Mouse (Mus musculus): ENCODE measurements around the gene Nin. TPM values are rescaled to one million over a fixed set of nuclear protein-coding genes. Genes with fewer than 3 reads are reported as not detected.
A peak's percentile ranks its signal among the peaks of the same experiment; 100 is the strongest.

The Nin gene
- total and polyA plus RNA-seq, 3 experiments: 4.5 to 17.3 (median 13.7) TPM

- WGBS: 71% methylated on average over 6 of the region's 6 CpGs
Measured at GRCm38 (mm10) chr12:69967112-69967511, 146.4 kb downstream of the Nin start.

GRCm38 (mm10) chr12:69966071-69966470 is 147.4 kb downstream of the Nin start:
- Histone ChIP-seq H3K79me2 (replicated peaks; ENCODE audit: control insufficient read depth, insufficient read depth, low read length) (no peaks in the 10 kb centered on the region), H3K36me3 (ENCODE audit: control insufficient read depth, insufficient read depth, low read length) (peaks cover 21% of the 10 kb centered on the region)

More at GRCm38 (mm10) chr12:69967112-69967511, 146.4 kb downstream of the Nin start:
- Histone ChIP-seq H3K27ac (no peak overlapping the region), H3K4me1 (ENCODE audit: control insufficient read depth, insufficient read depth, low read length) (peaks cover 4% of the 10 kb centered on the region), H3K36me3 (ENCODE audit: control insufficient read depth, insufficient read depth, low read length) (peaks cover 25% of the 10 kb centered on the region), H3K9ac (ENCODE audit: low read depth, low read length) (no peak overlapping the region), H3K4me3 (no peak overlapping the region), H3K27me3 (ENCODE audit: control insufficient read depth, insufficient read depth, low read length) (no peaks in the 10 kb centered on the region), H3K79me2 (replicated peaks; ENCODE audit: control insufficient read depth, insufficient read depth, low read length) (no peaks in the 10 kb centered on the region)
- TF ChIP-seq CTCF (IDR thresholded peaks at IDR 0.05): no peak
- TF ChIP-seq POLR2A (IDR thresholded peaks at IDR 0.05; ENCODE audit: insufficient read depth, low read depth, low read length): no peak
- no peak for TF ChIP-seq EP300 (IDR thresholded peaks at IDR 0.05; ENCODE audit: insufficient read depth, low read depth, low read length)
- intact Hi-C loops (cut with DNase I): loop anchor here (2.0 kb wide), 1 partner anchor 16 kb away; no protein-coding TSS in a partner anchor
- DNase-seq: no peak

GRCm38 (mm10) chr12:69965644-69966043 is 147.9 kb downstream of the Nin start:
- TF ChIP-seq CTCF (IDR thresholded peaks at IDR 0.05): no peak
- DNase-seq: no peak
- Histone ChIP-seq H3K79me2 (replicated peaks; ENCODE audit: control insufficient read depth, insufficient read depth, low read length) (no peaks in the 10 kb centered on the region), H3K9ac (ENCODE audit: low read depth, low read length) (no peak overlapping the region), H3K27me3 (ENCODE audit: control insufficient read depth, insufficient read depth, low read length) (no peaks in the 10 kb centered on the region), H3K4me3 (no peak overlapping the region), H3K4me1 (ENCODE audit: control insufficient read depth, insufficient read depth, low read length) (peaks cover 4% of the 10 kb centered on the region), H3K27ac (no peak overlapping the region; the same call in 1 of the 2 replicates), H3K36me3 (ENCODE audit: control insufficient read depth, insufficient read depth, low read length) (peaks cover 18% of the 10 kb centered on the region)
- intact Hi-C loops (cut with DNase I): loop anchor here (2.0 kb wide), 1 partner anchor 17 kb away; no protein-coding TSS in a partner anchor
- WGBS: 42% methylated on average over 3 of the region's 3 CpGs

More at GRCm38 (mm10) chr12:69966071-69966470, 147.4 kb downstream of the Nin start:
- no peaks in the 10 kb centered on the region for H3K27me3 ChIP-seq (ENCODE audit: control insufficient read depth, insufficient read depth, low read length)
- TF ChIP-seq EP300 (IDR thresholded peaks at IDR 0.05; ENCODE audit: insufficient read depth, low read depth, low read length) (no peak), CTCF (IDR thresholded peaks at IDR 0.05) (no peak), POLR2A (IDR thresholded peaks at IDR 0.05; ENCODE audit: insufficient read depth, low read depth, low read length) (no peak)
- WGBS: 20% methylated on average over 5 of the region's 5 CpGs
- intact Hi-C loops (cut with DNase I): loop anchor here (2.0 kb wide), 1 partner anchor 17 kb away; no protein-coding TSS in a partner anchor
- H3K9ac ChIP-seq (ENCODE audit: low read depth, low read length): no peak overlapping the region
- peak overlapping the region; percentile 0; the same call in 1 of the 2 replicates for H3K27ac ChIP-seq
- DNase-seq: peak in 1 of 2 experiments; percentile 45
- no peak overlapping the region for H3K4me3 ChIP-seq
- H3K4me1 ChIP-seq (ENCODE audit: control insufficient read depth, insufficient read depth, low read length): peaks cover 4% of the 10 kb centered on the region

- Histone ChIP-seq H3K27me3 (ENCODE audit: control insufficient read depth, insufficient read depth, low read length) (no peaks in the 10 kb centered on the region), H3K9ac (ENCODE audit: low read depth, low read length) (no peak overlapping the region), H3K27ac (no peak overlapping the region), H3K4me3 (no peak overlapping the region), H3K4me1 (ENCODE audit: control insufficient read depth, insufficient read depth, low read length) (peaks cover 4% of the 10 kb centered on the region), H3K36me3 (ENCODE audit: control insufficient read depth, insufficient read depth, low read length) (peaks cover 16% of the 10 kb centered on the region), H3K79me2 (replicated peaks; ENCODE audit: control insufficient read depth, insufficient read depth, low read length) (no peaks in the 10 kb centered on the region)
- 88% methylated on average over 6 of the region's 6 CpGs for WGBS
- intact Hi-C loops (cut with DNase I): loop anchor here (2.0 kb wide), 1 partner anchor 182 kb away; no protein-coding TSS in a partner anchor
- no peak for TF ChIP-seq POLR2A (IDR thresholded peaks at IDR 0.05; ENCODE audit: insufficient read depth, low read depth, low read length)
- no peak for TF ChIP-seq EP300 (IDR thresholded peaks at IDR 0.05; ENCODE audit: insufficient read depth, low read depth, low read length)
- DNase-seq: no peak
Measured at GRCm38 (mm10) chr12:69963141-69963540, 150.4 kb downstream of the Nin start.

- intact Hi-C loops (cut with DNase I): loop anchor here (1.0 to 2.0 kb wide), 2 partner anchors 100 to 182 kb away; no protein-coding TSS in a partner anchor
- 40% methylated on average over 4 of the region's 4 CpGs for WGBS
- H3K79me2 ChIP-seq (replicated peaks; ENCODE audit: control insufficient read depth, insufficient read depth, low read length): no peaks in the 10 kb centered on the region
- peaks cover 12% of the 10 kb centered on the region for H3K36me3 ChIP-seq (ENCODE audit: control insufficient read depth, insufficient read depth, low read length)
- no peaks in the 10 kb centered on the region for H3K27me3 ChIP-seq (ENCODE audit: control insufficient read depth, insufficient read depth, low read length)
- no peak overlapping the region for H3K27ac ChIP-seq
- H3K4me1 ChIP-seq (ENCODE audit: control insufficient read depth, insufficient read depth, low read length): peaks cover 4% of the 10 kb centered on the region
- DNase-seq: peak; percentile 68 to 74
- no peak overlapping the region for H3K9ac ChIP-seq (ENCODE audit: low read depth, low read length)
- H3K4me3 ChIP-seq: no peak overlapping the region
- peak; percentile 91 for TF ChIP-seq EP300 (IDR thresholded peaks at IDR 0.05; ENCODE audit: insufficient read depth, low read depth, low read length)
- no peak; the same call in none of the 2 replicates for TF ChIP-seq CTCF (IDR thresholded peaks at IDR 0.05)
Measured at GRCm38 (mm10) chr12:69962468-69962867, 151.0 kb downstream of the Nin start.

Other genes starting within 250 kb of the Nin start
- gene Atl1, start 221.1 kb downstream of the Nin start, total RNA-seq (2021): 1 to 10 TPM; 4.0 TPM
- 2.9 and 3.5 TPM in 2 replicates for gene Atl1, start 221.1 kb downstream of the Nin start, polyA plus RNA-seq (2012; rRNA removed)
- gene Map4k5, start 220.5 kb downstream of the Nin start, total RNA-seq (2021): 10 to 100 TPM; 20.0 to 21.7 TPM
- gene Map4k5, start 220.5 kb downstream of the Nin start, polyA plus RNA-seq (2012; rRNA removed): 5.6 and 10.0 TPM in 2 replicates
- 10 to 100 TPM; 21.3 to 23.6 TPM for gene Sav1, start 126.7 kb downstream of the Nin start, total RNA-seq (2021)
- gene Sav1, start 126.7 kb downstream of the Nin start, polyA plus RNA-seq (2012; rRNA removed): 13.5 and 25.8 TPM in 2 replicates
- not detected for gene Abhd12b, start 40.4 kb upstream of the Nin start, total RNA-seq (2021)
- not detected in 2 replicates for gene Abhd12b, start 40.4 kb upstream of the Nin start, polyA plus RNA-seq (2012; rRNA removed)
- 1 to 10 TPM; 4.5 to 4.6 TPM for gene Pygl, start 117.8 kb upstream of the Nin start, total RNA-seq (2021)
- 9.3 and 15.3 TPM in 2 replicates for gene Pygl, start 117.8 kb upstream of the Nin start, polyA plus RNA-seq (2012; rRNA removed)
- under 1 TPM; 0.11 to 0.16 TPM for gene Trim9, start 233.9 kb upstream of the Nin start, total RNA-seq (2021)
- gene Trim9, start 233.9 kb upstream of the Nin start, polyA plus RNA-seq (2012; rRNA removed): 0.12 TPM in 1 of 2 replicates, not detected in the other

Measured in heart, adult 2 months (tissue).